Mouse (Mus musculus) cerebellum, adult 11-12 months (tissue): Measurements from ENCODE around the gene Lrpprc.

Source experiments
- DNase-seq: peaks from one replicate; pipeline ENCODE4 v3.0.0; 2022

Gene Lrpprc

GRCm38 (mm10) chr17:84713563-84714164, 76.9 kb downstream of the Lrpprc start:
- DNase-seq: no peak

- no peak for DNase-seq
Measured at GRCm38 (mm10) chr17:84709403-84709851, 81.2 kb downstream of the Lrpprc start.

GRCm38 (mm10) chr17:84708818-84709217, 81.8 kb downstream of the Lrpprc start:
- no peak for DNase-seq

GRCm38 (mm10) chr17:84707407-84707806, 83.2 kb downstream of the Lrpprc start:
- no peak for DNase-seq

- DNase-seq: peak; percentile 27
Measured at GRCm38 (mm10) chr17:84698727-84699126, 91.9 kb downstream of the Lrpprc start.

GRCm38 (mm10) chr17:84696537-84696936, 94.1 kb downstream of the Lrpprc start:
- no peak for DNase-seq

- no peak for DNase-seq
Measured at GRCm38 (mm10) chr17:84693741-84694140, 96.8 kb downstream of the Lrpprc start.

- no peak for DNase-seq
Measured at GRCm38 (mm10) chr17:84690111-84690510, 100.5 kb downstream of the Lrpprc start.

GRCm38 (mm10) chr17:84689316-84689715, 101.3 kb downstream of the Lrpprc start:
- DNase-seq: no peak

- DNase-seq: no peak
Measured at GRCm38 (mm10) chr17:84688834-84689233, 101.8 kb downstream of the Lrpprc start.

GRCm38 (mm10) chr17:84687994-84688393, 102.6 kb downstream of the Lrpprc start:
- DNase-seq: no peak

GRCm38 (mm10) chr17:84685286-84685685, 105.3 kb downstream of the Lrpprc start:
- no peak for DNase-seq

- no peak for DNase-seq
Measured at GRCm38 (mm10) chr17:84684284-84684683, 106.3 kb downstream of the Lrpprc start.

GRCm38 (mm10) chr17:84682734-84683717, 107.6 kb downstream of the Lrpprc start, which contains the start of gene Abcg5:
Gene Abcg5 (minus strand): TSS chr17:84683011.
- DNase-seq: no peak

GRCm38 (mm10) chr17:84681670-84682069, 108.9 kb downstream of the Lrpprc start:
- no peak for DNase-seq

GRCm38 (mm10) chr17:84677595-84677994, 113.0 kb downstream of the Lrpprc start:
- no peak for DNase-seq

- DNase-seq: no peak
Measured at GRCm38 (mm10) chr17:84675951-84676366, 114.6 kb downstream of the Lrpprc start, which contains the start of gene Abcg8. Gene Abcg8 (plus strand): TSS chr17:84676302.

GRCm38 (mm10) chr17:84675204-84675603, 115.4 kb downstream of the Lrpprc start:
- DNase-seq: no peak

- DNase-seq: no peak
Measured at GRCm38 (mm10) chr17:84674048-84674447, 116.5 kb downstream of the Lrpprc start.

- no peak for DNase-seq
Measured at GRCm38 (mm10) chr17:84672376-84673369, 117.9 kb downstream of the Lrpprc start.

- DNase-seq: no peak
Measured at GRCm38 (mm10) chr17:84667848-84668247, 122.7 kb downstream of the Lrpprc start.

- no peak for DNase-seq
Measured at GRCm38 (mm10) chr17:84665691-84666090, 124.9 kb downstream of the Lrpprc start.
